Mouse (Mus musculus) neural tube, embryonic 11.5 days (tissue): ENCODE results near the gene Ints11. TPM values are rescaled to one million over a fixed set of nuclear protein-coding genes. Genes with fewer than 3 reads are reported as not detected.
A peak's percentile ranks its signal among the peaks of the same experiment; 100 is the strongest.

ENCODE experiments used
- ATAC-seq: fragments of 200-750 bp; cut with Nextera tagmentation; 2 replicates; pipeline ENCODE4 v1.8.0; 2017; ENCODE audit warnings: moderate number of reproducible peaks, mild to moderate bottlenecking, moderate TSS enrichment, moderate library complexity; ENCODE audit not compliant: insufficient read depth, low FRiP score, low TSS enrichment
- DNase-seq: peaks from one replicate; pipeline ENCODE4 v3.0.0-alpha.2; 2015; ENCODE audit warnings: low spot score
- H3K27ac ChIP-seq: fragments of 300-500 bp; sonication (generic); 2 replicates; pipeline ENCODE4 v1.5.1; 2014; ENCODE audit warnings: low read depth, mild to moderate bottlenecking, low read length
- H3K27me3 ChIP-seq: fragments of 300-500 bp; sonication (generic); 2 replicates; pipeline ENCODE4 v1.6.1; 2014; ENCODE audit warnings: mild to moderate bottlenecking, low read length, mixed read lengths; ENCODE audit not compliant: control insufficient read depth, insufficient read depth
- H3K36me3 ChIP-seq: fragments of 300-500 bp; sonication (generic); 2 replicates; pipeline ENCODE4 v1.6.1; 2014; ENCODE audit warnings: mild to moderate bottlenecking, low read length, moderate library complexity, mixed read lengths; ENCODE audit not compliant: control insufficient read depth, insufficient read depth
- H3K4me1 ChIP-seq: fragments of 300-500 bp; sonication (generic); 2 replicates; pipeline ENCODE4 v1.6.1; 2014; ENCODE audit warnings: low read length, mixed read lengths; ENCODE audit not compliant: control insufficient read depth, insufficient read depth
- H3K4me2 ChIP-seq: fragments of 300-500 bp; sonication (generic); 2 replicates; pipeline ENCODE4 v1.6.1; 2014; ENCODE audit warnings: low read depth, mild to moderate bottlenecking, moderate library complexity
- H3K4me3 ChIP-seq: fragments of 300-500 bp; sonication (generic); 2 replicates; pipeline ENCODE4 v1.5.1; 2014; ENCODE audit warnings: low read depth, low read length
- H3K9ac ChIP-seq: fragments of 300-500 bp; sonication (generic); 2 replicates; pipeline ENCODE4 v1.6.1; 2014; ENCODE audit warnings: mild to moderate bottlenecking, low read length
- H3K9me3 ChIP-seq: fragments of 300-500 bp; sonication (generic); 2 replicates; pipeline ENCODE4 v1.6.1; 2016; ENCODE audit warnings: low read length; ENCODE audit not compliant: control insufficient read depth
- WGBS: fragments of 180-500 bp; shearing (Covaris S2); extraction: QIAGEN DNeasy Blood & Tissue Kit; methylation state at CpG from one replicate; pipeline ENCODE4 v1.1.7; 2014; 5-methylcytosine and 5-hydroxymethylcytosine counted together
- polyA plus RNA-seq: library from polyadenylated mRNA; unstranded; fragments of >200 nt; fragmentation: Nextera tagmentation; extraction: Ambion mirVana; gene quantifications from 2 replicates; pipeline ENCODE4 v1.2.1, GENCODE M21; 2014

Ints11 gene
- polyA plus RNA-seq, 1 experiment from 2014 or later = 95.0 TPM

- Histone ChIP-seq H3K4me1 (peaks cover 27% of the 10 kb centered on the region), H3K9ac (peak overlapping the region; percentile 88), H3K36me3 (peaks cover 12% of the 10 kb centered on the region), H3K4me2 (peak overlapping the region; percentile 98), H3K4me3 (peak overlapping the region; percentile 90), H3K27me3 (no peaks in the 10 kb centered on the region), H3K9me3 (no peaks in the 10 kb centered on the region), H3K27ac (peak overlapping the region; percentile 96)
- peak; percentile 63 for DNase-seq
- 6% methylated on average over 37 of the region's 37 CpGs for WGBS
- ATAC-seq = peak; percentile 51
Observed at GRCm38 (mm10) chr4:155892438-155893211, 23.3 kb downstream of the Ints11 start.

DNA sequence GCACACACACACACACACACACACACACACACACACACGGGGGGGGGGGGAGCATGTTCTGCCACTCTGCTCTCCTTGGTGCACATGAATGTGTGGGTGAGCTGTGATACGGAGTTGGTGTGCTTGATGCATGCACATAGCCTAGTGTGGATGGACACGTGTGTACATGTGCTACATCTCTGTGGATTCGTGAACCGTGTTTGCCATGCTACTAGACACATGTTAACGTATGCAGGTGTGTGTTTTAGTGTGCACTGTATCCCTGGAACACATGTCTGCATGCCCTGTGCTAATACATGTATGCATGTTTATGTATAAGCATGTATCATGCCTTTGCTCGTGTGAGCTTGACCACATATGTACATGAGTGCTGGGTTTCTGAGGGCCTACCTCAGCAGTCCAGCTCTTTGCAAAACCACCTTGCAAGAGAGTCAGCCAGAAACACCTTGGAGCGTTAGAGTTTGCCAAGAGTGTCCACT lies 23.9 kb downstream of the Ints11 start:
- peaks cover 27% of the 10 kb centered on the region for H3K4me1 ChIP-seq

DNA sequence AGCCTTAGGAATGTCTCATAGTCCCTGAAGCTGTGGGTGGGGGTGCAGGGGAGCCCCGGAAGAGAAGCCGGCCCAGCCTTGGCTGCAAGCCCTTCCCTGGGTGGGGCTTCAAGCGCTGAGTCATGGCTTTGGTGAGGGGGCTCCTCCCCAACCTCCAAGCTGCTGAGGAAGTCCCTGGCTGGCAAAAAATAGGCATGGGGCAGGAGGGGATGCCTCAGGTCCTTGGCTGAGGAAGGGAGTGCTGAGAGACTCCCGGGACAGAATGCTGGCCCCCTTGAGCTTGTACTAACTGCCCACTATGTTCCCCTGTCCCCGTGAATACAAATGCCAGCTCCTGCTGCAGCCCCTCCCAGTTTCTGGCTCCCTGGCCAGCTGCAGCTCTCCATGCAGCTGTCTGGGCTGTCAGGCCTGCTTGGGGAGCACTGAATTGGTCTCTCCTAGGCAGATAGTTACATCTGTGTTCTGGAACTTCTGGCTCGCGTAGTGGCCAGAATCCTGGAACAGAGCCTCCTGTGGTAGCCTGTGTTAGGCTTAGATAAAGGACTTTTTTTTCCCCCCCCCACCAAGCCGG lies 25.1 kb downstream of the Ints11 start:
- no peak overlapping the region for H3K27ac ChIP-seq
- H3K9me3 ChIP-seq = no peaks in the 10 kb centered on the region
- peak overlapping the region; percentile 23 for H3K9ac ChIP-seq
- ATAC-seq (no peak), DNase-seq (no peak)
- peak overlapping the region; percentile 98 for H3K4me2 ChIP-seq
- 34% methylated on average over 8 of the region's 8 CpGs for WGBS
- H3K27me3 ChIP-seq = no peaks in the 10 kb centered on the region
- peaks cover 27% of the 10 kb centered on the region for H3K4me1 ChIP-seq
- peak overlapping the region; percentile 16; the same call in 1 of the 2 replicates for H3K4me3 ChIP-seq
- peaks cover 6% of the 10 kb centered on the region for H3K36me3 ChIP-seq

More for the DNA sequence above, 23.9 kb downstream of the Ints11 start:
- Histone ChIP-seq H3K4me3 (peak overlapping the region; percentile 90), H3K9ac (peak overlapping the region; percentile 32), H3K27ac (no peak overlapping the region), H3K36me3 (peaks cover 7% of the 10 kb centered on the region), H3K4me2 (peak overlapping the region; percentile 98), H3K27me3 (no peaks in the 10 kb centered on the region), H3K9me3 (no peaks in the 10 kb centered on the region)
- no peak for ATAC-seq
- no peak for DNase-seq
- 78% methylated on average over 8 of the region's 8 CpGs for WGBS

GRCm38 (mm10) chr4:155895216-155895615 lies 25.9 kb downstream of the Ints11 start:
- 46% methylated on average over 6 of the region's 6 CpGs for WGBS
- Histone ChIP-seq H3K4me3 (no peak overlapping the region), H3K9ac (no peak overlapping the region), H3K9me3 (no peaks in the 10 kb centered on the region), H3K36me3 (peaks cover 13% of the 10 kb centered on the region), H3K4me2 (no peak overlapping the region), H3K4me1 (peaks cover 27% of the 10 kb centered on the region), H3K27me3 (no peaks in the 10 kb centered on the region), H3K27ac (no peak overlapping the region)
- DNase-seq = no peak
- ATAC-seq = no peak

GRCm38 (mm10) chr4:155895826-155896225 lies 26.5 kb downstream of the Ints11 start:
- Histone ChIP-seq H3K9ac (no peak overlapping the region), H3K4me1 (peaks cover 21% of the 10 kb centered on the region), H3K9me3 (no peaks in the 10 kb centered on the region), H3K27me3 (no peaks in the 10 kb centered on the region), H3K27ac (no peak overlapping the region), H3K36me3 (peaks cover 15% of the 10 kb centered on the region), H3K4me3 (no peak overlapping the region), H3K4me2 (no peak overlapping the region)
- DNase-seq (no peak), ATAC-seq (no peak)
- WGBS = 96% methylated on average over 4 of the region's 4 CpGs

GRCm38 (mm10) chr4:155896461-155896860 lies 27.1 kb downstream of the Ints11 start:
- H3K27me3 ChIP-seq = no peaks in the 10 kb centered on the region
- H3K9ac ChIP-seq = no peak overlapping the region
- no peaks in the 10 kb centered on the region for H3K9me3 ChIP-seq
- no peak for ATAC-seq
- H3K4me1 ChIP-seq = peaks cover 19% of the 10 kb centered on the region
- no peak for DNase-seq
- no peak overlapping the region for H3K4me2 ChIP-seq
- peaks cover 15% of the 10 kb centered on the region for H3K36me3 ChIP-seq
- H3K4me3 ChIP-seq = no peak overlapping the region
- H3K27ac ChIP-seq = no peak overlapping the region
- WGBS = 99% methylated on average over 12 of the region's 12 CpGs

DNA sequence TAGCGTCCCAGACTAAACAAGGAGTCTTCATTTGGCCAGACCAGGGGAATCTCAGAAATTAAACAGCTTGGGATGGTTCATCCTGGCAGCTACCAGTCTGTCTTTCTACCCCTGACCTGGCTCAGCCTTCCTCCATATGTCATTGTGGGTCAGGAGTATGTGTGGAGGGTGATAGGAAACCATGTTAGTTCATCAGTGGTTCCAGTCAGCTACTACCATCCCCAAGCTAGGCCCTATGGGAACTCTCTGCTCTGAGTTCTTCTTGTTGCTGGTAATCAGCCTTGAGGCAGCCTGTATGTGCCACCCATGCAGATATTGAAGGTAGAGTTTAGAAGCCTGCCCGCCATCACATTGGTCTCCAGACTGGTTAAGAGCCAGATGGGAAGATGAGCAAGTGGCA lies 29.0 kb downstream of the Ints11 start:
- no peak overlapping the region for H3K9ac ChIP-seq
- H3K4me3 ChIP-seq = no peak overlapping the region
- ATAC-seq (no peak), DNase-seq (no peak)
- H3K4me2 ChIP-seq = no peak overlapping the region
- 93% methylated on average over 2 of the region's 2 CpGs for WGBS
- no peak overlapping the region for H3K27ac ChIP-seq
- no peaks in the 10 kb centered on the region for H3K27me3 ChIP-seq
- no peaks in the 10 kb centered on the region for H3K9me3 ChIP-seq
- peaks cover 23% of the 10 kb centered on the region for H3K36me3 ChIP-seq
- H3K4me1 ChIP-seq = peaks cover 15% of the 10 kb centered on the region

- ATAC-seq = no peak
- Histone ChIP-seq H3K4me2 (no peak overlapping the region), H3K4me1 (peaks cover 8% of the 10 kb centered on the region), H3K9me3 (no peaks in the 10 kb centered on the region), H3K4me3 (no peak overlapping the region), H3K9ac (no peak overlapping the region), H3K27me3 (no peaks in the 10 kb centered on the region), H3K27ac (no peak overlapping the region), H3K36me3 (peaks cover 31% of the 10 kb centered on the region)
- DNase-seq = no peak
- WGBS = 93% methylated on average over 7 of the region's 7 CpGs
Observed at GRCm38 (mm10) chr4:155899355-155899754, 30.0 kb downstream of the Ints11 start.

DNA sequence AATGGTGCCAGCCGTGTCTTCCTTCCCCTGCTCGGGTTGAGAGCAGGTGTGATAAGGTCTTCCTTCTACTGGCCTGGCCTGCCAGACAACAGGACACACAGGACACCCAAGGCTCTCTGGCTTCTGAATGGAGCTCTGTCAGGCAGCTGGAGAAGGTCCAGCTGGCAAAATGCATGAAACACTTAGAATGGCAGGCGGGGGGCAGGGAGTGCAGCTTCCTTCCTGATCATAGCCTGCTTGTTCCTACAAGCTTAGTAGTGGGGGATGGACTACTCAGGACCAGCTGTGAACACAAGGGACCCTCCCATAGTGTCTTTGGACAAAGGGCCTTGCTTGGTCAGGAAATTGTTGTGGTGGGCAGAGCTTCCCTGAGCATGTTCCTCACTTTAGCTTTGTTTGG lies 31.9 kb downstream of the Ints11 start:
- no peak overlapping the region for H3K4me3 ChIP-seq
- no peaks in the 10 kb centered on the region for H3K9me3 ChIP-seq
- no peak overlapping the region for H3K27ac ChIP-seq
- H3K36me3 ChIP-seq = peaks cover 37% of the 10 kb centered on the region
- no peak overlapping the region for H3K9ac ChIP-seq
- no peaks in the 10 kb centered on the region for H3K4me1 ChIP-seq
- ATAC-seq (no peak), DNase-seq (no peak)
- H3K4me2 ChIP-seq = no peak overlapping the region
- no peaks in the 10 kb centered on the region for H3K27me3 ChIP-seq
- WGBS = 95% methylated on average over 3 of the region's 3 CpGs
